Mouse (Mus musculus) skeletal muscle tissue, postnatal 0 days (tissue): ENCODE measurements around the gene Rnf220. TPM values are rescaled to one million over a fixed set of nuclear protein-coding genes. Genes with fewer than 3 reads are reported as not detected.

Source experiments
- polyA plus RNA-seq: library from polyadenylated mRNA; unstranded; fragments of >200 nt; fragmentation: Nextera tagmentation; extraction: Ambion mirVana; gene quantifications from 2 replicates; pipeline ENCODE4 v1.2.1, GENCODE M21; 2015

The Rnf220 gene
- polyA plus RNA-seq, result 43.6 and 48.4 TPM in 2 replicates

GRCm38 (mm10) chr4:117496482-117497165 lies at the start of gene Rnf220:
Gene Rnf220 (minus strand): TSS chr4:117497052.

GRCm38 (mm10) chr4:117251801-117252316 lies 245.0 kb downstream of the Rnf220 start, which contains the start of the genes Tmem53 and Armh1:
Gene Tmem53 (plus strand): TSS chr4:117251951.
Gene Armh1 (minus strand): TSS chr4:117252125.

Other genes starting within 250 kb of the Rnf220 start
- gene Tmem53, start 245.1 kb downstream of the Rnf220 start, polyA plus RNA-seq, result 25.5 and 32.8 TPM in 2 replicates
- gene Armh1, start 244.9 kb downstream of the Rnf220 start, polyA plus RNA-seq, result 0.12 and 0.18 TPM in 2 replicates
- 86.0 and 89.4 TPM in 2 replicates for gene Eri3, start 53.3 kb upstream of the Rnf220 start, polyA plus RNA-seq
- gene Dmap1, start 185.2 kb upstream of the Rnf220 start, polyA plus RNA-seq, result 33.4 and 36.9 TPM in 2 replicates
- gene Gm12845, start 227.4 kb upstream of the Rnf220 start, polyA plus RNA-seq, result not detected in 2 replicates